Comparison of ENCODE assay signal across 18 mouse cellular contexts in the genomic region with DNA sequence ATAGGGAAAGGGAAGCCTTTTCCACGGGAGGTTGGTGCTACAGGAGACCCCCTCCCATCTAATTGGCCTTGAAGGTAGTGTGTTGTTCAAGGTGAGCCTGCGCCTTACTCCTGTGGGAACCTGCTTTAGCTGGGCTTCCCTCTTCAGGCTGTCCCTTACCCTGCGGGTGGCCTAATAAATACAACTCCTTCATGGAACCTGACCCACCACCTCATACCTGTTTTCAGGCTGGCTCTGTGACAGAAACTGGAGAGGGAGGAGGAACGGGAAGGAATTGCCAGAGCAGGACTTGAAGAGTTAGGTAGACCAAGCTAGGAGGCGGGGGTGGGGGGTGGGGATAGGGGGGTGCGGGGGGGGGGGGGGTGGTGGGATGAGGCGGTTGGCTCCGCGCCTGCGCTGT.
A peak's percentile ranks its signal among the peaks of the same experiment; 100 is the strongest.
DNase-seq lines count a peak whose midpoint lies in the region; ATAC-seq and TF ChIP-seq lines count a peak whose summit lies in the region.
"Had no signal": no experiment of that assay in that cellular context is flagged by ENCODE, and none has a peak within 500 bp of the region (broad histone marks: within the 10 kb centered on the region; RNA-seq: fewer than 3 reads in every experiment).

No protein-coding gene starts in this region.

- H3K36me3 ChIP-seq in heart, embryonic 14.5 days (ENCODE audit: control insufficient read depth, insufficient read depth, low read length), result no peaks in the 10 kb centered on the region
- no peaks in the 10 kb centered on the region for H3K36me3 ChIP-seq in lung, embryonic 15.5 days
- no peaks in the 10 kb centered on the region for H3K36me3 ChIP-seq in embryonic facial prominence, embryonic 15.5 days
- H3K36me3 ChIP-seq: forebrain, embryonic 15.5 days; heart, embryonic 13.5 days; hindbrain, embryonic 13.5 days had no signal

- intact Hi-C loops in heart, postnatal 10 days (cut with DNase I), result no loop called here

- 0 out of 2 replicates have a peak, but pooled peaks cover 3% of the 10 kb centered on the region for H3K27me3 ChIP-seq in heart, embryonic 14.5 days (ENCODE audit: control insufficient read depth, insufficient read depth, low read length)
- no peaks in the 10 kb centered on the region for H3K27me3 ChIP-seq in lung, embryonic 15.5 days
- no peaks in the 10 kb centered on the region for H3K27me3 ChIP-seq in embryonic facial prominence, embryonic 15.5 days
- H3K27me3 ChIP-seq: CH12.LX; forebrain, embryonic 15.5 days; hindbrain, embryonic 13.5 days had no signal

- no peak overlapping the region for H3K4me2 ChIP-seq in heart, embryonic 14.5 days (ENCODE audit: low read length)
- no peak overlapping the region for H3K4me2 ChIP-seq in lung, embryonic 15.5 days
- no peak overlapping the region for H3K4me2 ChIP-seq in embryonic facial prominence, embryonic 15.5 days (replicated peaks)
- H3K4me2 ChIP-seq: forebrain, embryonic 15.5 days; hindbrain, embryonic 13.5 days had no signal

- H3K9ac ChIP-seq in heart, embryonic 14.5 days (ENCODE audit: low read length), result no peak overlapping the region
- no peak overlapping the region for H3K9ac ChIP-seq in lung, embryonic 15.5 days
- no peak overlapping the region for H3K9ac ChIP-seq in embryonic facial prominence, embryonic 15.5 days
- H3K9ac ChIP-seq: forebrain, embryonic 15.5 days; hindbrain, embryonic 13.5 days had no signal

- H3K27ac ChIP-seq in heart, embryonic 14.5 days (replicated peaks in 1 of 2; ENCODE audit: control insufficient read depth in 1 of 2, insufficient read depth in 1 of 2, low read depth in 2 of 2, low read length in 2 of 2), result no peak overlapping the region
- peak overlapping the region; percentile 37; the same call in 1 of the 2 replicates for H3K27ac ChIP-seq in lung, embryonic 15.5 days
- peak overlapping the region; percentile 12; the same call in 1 of the 2 replicates for H3K27ac ChIP-seq in embryonic facial prominence, embryonic 15.5 days (replicated peaks)
- H3K27ac ChIP-seq: forebrain, embryonic 15.5 days; hindbrain, embryonic 13.5 days; hindbrain, postnatal 0 days had no signal

- no peak for TF ChIP-seq CTCF in lung, adult 2 months (IDR thresholded peaks at IDR 0.05; ENCODE audit: insufficient read depth, low read length)

- no peak for DNase-seq in heart, postnatal 10 days
- no peak for DNase-seq in lung, adult 2 months
- peak; percentile 23 for DNase-seq in ZHBTc4 (ENCODE audit: low read depth, low spot score)
- DNase-seq: adrenal gland, adult 8-10 months; adrenal gland, postnatal 36 days; cerebellum, adult 2 months; cerebellum, postnatal 10 days; gastrocnemius, postnatal 36 days; heart, adult 11 months; heart, postnatal 14 days had no signal

- H3K4me3 ChIP-seq in heart, embryonic 14.5 days (ENCODE audit: control insufficient read depth in 1 of 2, insufficient read depth in 1 of 2, low read depth in 1 of 2, low read length in 2 of 2), result no peak overlapping the region
- no peak overlapping the region for H3K4me3 ChIP-seq in lung, embryonic 15.5 days
- no peak overlapping the region for H3K4me3 ChIP-seq in lung, adult 2 months (replicated peaks; ENCODE audit: extremely low read depth, low read depth, low read length)
- H3K4me3 ChIP-seq in embryonic facial prominence, embryonic 15.5 days (replicated peaks), result no peak overlapping the region
- H3K4me3 ChIP-seq: forebrain, embryonic 15.5 days; hindbrain, embryonic 13.5 days had no signal

- no peak for TF ChIP-seq POLR2A in lung, adult 2 months (IDR thresholded peaks at IDR 0.05; ENCODE audit: borderline replicate concordance, extremely low read depth, low read depth, low read length)

- peaks cover 9 to 20% of the 10 kb centered on the region in 2 experiments for H3K4me1 ChIP-seq in heart, embryonic 14.5 days (ENCODE audit: control insufficient read depth in 2 of 2, insufficient read depth in 2 of 2, low read length in 2 of 2)
- peaks cover 10% of the 10 kb centered on the region for H3K4me1 ChIP-seq in lung, embryonic 15.5 days
- no peaks in the 10 kb centered on the region; the same call in 1 of the 2 replicates for H3K4me1 ChIP-seq in lung, adult 2 months (ENCODE audit: control insufficient read depth, insufficient read depth, low read length)
- H3K4me1 ChIP-seq in embryonic facial prominence, embryonic 15.5 days, result peaks cover 11% of the 10 kb centered on the region; the same call in 1 of the 2 replicates
- H3K4me1 ChIP-seq: forebrain, embryonic 15.5 days had no signal

- peaks cover 4% of the 10 kb centered on the region; the same call in 1 of the 2 replicates for H3K9me3 ChIP-seq in heart, embryonic 14.5 days (ENCODE audit: control insufficient read depth, low read length)
- no peaks in the 10 kb centered on the region for H3K9me3 ChIP-seq in lung, embryonic 15.5 days
- no peaks in the 10 kb centered on the region for H3K9me3 ChIP-seq in embryonic facial prominence, embryonic 15.5 days (replicated peaks)
- H3K9me3 ChIP-seq: forebrain, embryonic 15.5 days; heart, embryonic 13.5 days; hindbrain, embryonic 13.5 days had no signal

- WGBS in heart, embryonic 14.5 days, result 76% methylated on average over 10 of the region's 10 CpGs
- 40% methylated on average over 5 of the region's 10 CpGs for WGBS in lung, embryonic 15.5 days
- 64% methylated on average over 10 of the region's 10 CpGs for WGBS in lung, adult 2 months
- WGBS in embryonic facial prominence, embryonic 15.5 days, result 61% methylated on average over 4 of the region's 10 CpGs

- 0 out of 2 replicates have a peak, but pooled peaks have one; percentile 5 for ATAC-seq in heart, embryonic 14.5 days (ENCODE audit: insufficient number of reproducible peaks, insufficient read depth, low FRiP score, low read depth)
- peak; percentile 28; the same call in 1 of the 2 replicates for ATAC-seq in lung, embryonic 15.5 days (ENCODE audit: borderline replicate concordance, extremely low read depth, low FRiP score, low TSS enrichment)
- ATAC-seq in embryonic facial prominence, embryonic 15.5 days (ENCODE audit: insufficient number of reproducible peaks, low FRiP score, low TSS enrichment, low read depth), result 0 out of 2 replicates have a peak, but pooled peaks have one; percentile 34
- ATAC-seq: forebrain, embryonic 15.5 days; hindbrain, postnatal 0 days had no signal

Comparison
In these comparisons a context has a peak if more than half of its experiments do, and no peak if none do; other contexts are left out.
1. H3K27ac ChIP-seq: peak in lung, embryonic 15.5 days (single experiment) and embryonic facial prominence, embryonic 15.5 days (single experiment); none in heart, embryonic 14.5 days (0 of 2).
2. Peak in every context shown above with its lines, with median percentiles within 50 percentile points of each other: ATAC-seq.